Mouse (Mus musculus) intestine, embryonic 14.5 days (tissue): ENCODE data around the gene S1pr4. TPM values are rescaled to one million over a fixed set of nuclear protein-coding genes. Genes with fewer than 3 reads are reported as not detected.

Experiments
- ATAC-seq: fragments of 200-750 bp; cut with Nextera tagmentation; replicated peaks from 2 replicates; pipeline ENCODE4 v1.8.0; 2017; ENCODE audit warnings: low read depth, moderate number of reproducible peaks, moderate TSS enrichment, moderate library complexity; ENCODE audit not compliant: low FRiP score, low TSS enrichment
- DNase-seq: peaks from one replicate; pipeline ENCODE4 v3.0.0-alpha.2; 2018; ENCODE audit warnings: low spot score
- H3K27ac ChIP-seq: fragments of 300-500 bp; sonication (generic); 2 replicates; pipeline ENCODE4 v1.5.1; 2014; ENCODE audit warnings: low read depth, mild to moderate bottlenecking, control low read depth
- H3K27me3 ChIP-seq: fragments of 300-500 bp; sonication (generic); replicated peaks from 2 replicates; pipeline ENCODE4 v1.6.1; 2014; ENCODE audit warnings: low read length, control low read depth; ENCODE audit not compliant: control insufficient read depth, insufficient read depth
- H3K36me3 ChIP-seq: fragments of 300-500 bp; sonication (generic); 2 replicates; pipeline ENCODE4 v1.6.1; 2014; ENCODE audit warnings: low read length, control low read depth; ENCODE audit not compliant: control insufficient read depth, insufficient read depth
- H3K4me1 ChIP-seq: fragments of 300-500 bp; sonication (generic); replicated peaks from 2 replicates; pipeline ENCODE4 v1.6.1; 2014; ENCODE audit warnings: low read length, control low read depth, mixed read lengths; ENCODE audit not compliant: control insufficient read depth, insufficient read depth
- H3K4me2 ChIP-seq: fragments of 300-500 bp; sonication (generic); 2 replicates; pipeline ENCODE4 v1.6.1; 2014; ENCODE audit warnings: low read length
- H3K4me3 ChIP-seq: fragments of 300-500 bp; sonication (generic); 2 replicates; pipeline ENCODE4 v1.5.1; 2014; ENCODE audit warnings: low read depth, low read length, control low read depth, mixed read lengths
- H3K9ac ChIP-seq: fragments of 300-500 bp; sonication (generic); 2 replicates; pipeline ENCODE4 v1.6.1; 2014; ENCODE audit warnings: mild to moderate bottlenecking, low read length
- H3K9me3 ChIP-seq: fragments of 300-500 bp; sonication (generic); 2 replicates; pipeline ENCODE4 v1.6.1; 2016; ENCODE audit warnings: low read length, control low read depth; ENCODE audit not compliant: control insufficient read depth
- WGBS: fragments of 180-500 bp; shearing (Covaris S2); extraction: QIAGEN DNeasy Blood & Tissue Kit; methylation state at CpG from one replicate; pipeline ENCODE4 v1.1.7; 2014; 5-methylcytosine and 5-hydroxymethylcytosine counted together
- polyA plus RNA-seq: library from polyadenylated mRNA; unstranded; fragments of >200 nt; fragmentation: Nextera tagmentation; extraction: Ambion mirVana; gene quantifications from 2 replicates; pipeline ENCODE4 v1.2.1, GENCODE M21; 2014

Gene S1pr4
- polyA plus RNA-seq, 1 experiment from 2014 or later, result 0.53 TPM

DNA sequence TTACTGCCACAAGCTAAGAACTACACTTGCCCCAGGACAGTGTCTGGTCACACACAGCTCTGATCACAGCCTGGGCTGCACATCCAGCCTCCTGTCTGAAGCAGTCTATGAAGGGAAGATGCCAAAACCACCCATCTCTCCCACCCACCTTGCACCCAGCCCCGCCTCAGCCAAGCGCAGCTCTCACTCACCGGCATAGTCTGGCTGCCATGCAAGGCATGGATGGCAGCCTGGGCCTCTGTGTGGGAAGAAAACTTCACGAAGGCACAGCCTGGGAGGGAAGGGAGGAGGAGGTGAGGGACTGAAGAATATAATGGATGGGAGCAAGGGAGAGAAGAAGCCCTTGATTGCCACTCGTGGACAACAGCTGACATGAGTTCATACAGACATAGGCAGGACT lies 30.7 kb downstream of the S1pr4 start:
- 0 out of 2 replicates have a peak, but pooled peaks cover 4% of the 10 kb centered on the region for H3K4me1 ChIP-seq
- no peak overlapping the region for H3K4me3 ChIP-seq
- H3K36me3 ChIP-seq, result no peaks in the 10 kb centered on the region
- no peak overlapping the region for H3K27ac ChIP-seq
- DNase-seq (no peak), ATAC-seq (no peak)
- no peak overlapping the region for H3K4me2 ChIP-seq
- H3K9ac ChIP-seq, result no peak overlapping the region
- peaks cover 65% of the 10 kb centered on the region for H3K27me3 ChIP-seq
- WGBS, result 77% methylated on average over 5 of the region's 5 CpGs
- no peaks in the 10 kb centered on the region for H3K9me3 ChIP-seq

DNA sequence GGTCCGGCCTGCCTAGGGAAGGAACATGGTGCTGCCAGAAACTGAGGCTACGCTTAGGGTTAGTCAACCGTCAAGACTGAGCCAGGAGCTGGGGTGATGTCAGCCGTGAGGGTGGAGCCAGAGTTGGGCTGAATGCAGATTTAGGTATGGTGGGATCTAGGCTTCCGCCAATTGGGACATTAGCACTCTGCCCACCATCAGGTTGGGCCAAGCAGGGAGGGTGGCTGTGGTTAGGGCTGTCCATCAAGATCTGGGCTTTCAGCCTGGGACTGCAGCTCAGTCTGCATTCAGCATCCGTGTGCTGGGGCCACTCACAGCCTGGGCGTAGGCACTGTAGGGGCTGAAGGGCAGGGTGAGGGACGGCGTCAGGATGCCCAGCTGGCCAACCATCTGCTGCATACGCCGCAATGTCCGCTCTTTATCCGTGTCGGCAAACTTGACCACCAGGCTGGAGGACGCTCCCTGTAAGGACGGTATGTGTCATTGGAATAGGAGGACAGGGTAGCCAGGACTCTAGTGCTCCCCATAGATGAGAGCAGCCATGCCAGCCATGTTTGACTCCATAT lies 32.2 kb downstream of the S1pr4 start:
- H3K4me1 ChIP-seq, result 0 out of 2 replicates have a peak, but pooled peaks cover 3% of the 10 kb centered on the region
- peaks cover 65% of the 10 kb centered on the region for H3K27me3 ChIP-seq
- H3K4me3 ChIP-seq, result no peak overlapping the region
- no peak overlapping the region for H3K9ac ChIP-seq
- no peak overlapping the region for H3K4me2 ChIP-seq
- 81% methylated on average over 16 of the region's 16 CpGs for WGBS
- ATAC-seq, result no peak
- no peaks in the 10 kb centered on the region for H3K9me3 ChIP-seq
- no peaks in the 10 kb centered on the region for H3K36me3 ChIP-seq
- no peak overlapping the region for H3K27ac ChIP-seq
- no peak for DNase-seq

DNA sequence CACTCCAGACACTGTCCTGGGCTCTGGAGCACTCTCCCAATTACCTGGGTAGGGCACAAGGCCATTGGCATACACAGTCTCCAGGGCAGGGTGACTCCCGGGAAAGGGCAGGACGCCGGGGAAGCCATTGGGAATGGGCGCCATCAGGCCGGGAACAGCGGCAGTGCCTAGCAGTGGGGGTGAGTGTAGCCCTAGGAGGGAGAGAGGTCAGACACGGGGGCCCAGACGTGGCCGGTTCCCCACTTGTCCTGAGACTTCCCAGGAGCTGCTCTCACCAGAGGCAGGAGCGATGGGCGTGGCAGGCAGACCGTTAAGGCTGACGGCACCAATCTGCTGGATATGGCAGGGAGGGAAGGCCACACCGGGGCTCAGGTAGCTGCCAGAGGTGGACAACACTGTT lies 33.1 kb downstream of the S1pr4 start:
- DNase-seq, result no peak
- H3K27me3 ChIP-seq, result peaks cover 67% of the 10 kb centered on the region
- H3K36me3 ChIP-seq, result no peaks in the 10 kb centered on the region
- no peak overlapping the region for H3K27ac ChIP-seq
- no peak overlapping the region for H3K4me3 ChIP-seq
- no peak overlapping the region for H3K4me2 ChIP-seq
- WGBS, result 55% methylated on average over 14 of the region's 14 CpGs
- 0 out of 2 replicates have a peak, but pooled peaks cover 2% of the 10 kb centered on the region for H3K9me3 ChIP-seq
- ATAC-seq, result no peak
- H3K9ac ChIP-seq, result no peak overlapping the region
- 0 out of 2 replicates have a peak, but pooled peaks cover 3% of the 10 kb centered on the region for H3K4me1 ChIP-seq

DNA sequence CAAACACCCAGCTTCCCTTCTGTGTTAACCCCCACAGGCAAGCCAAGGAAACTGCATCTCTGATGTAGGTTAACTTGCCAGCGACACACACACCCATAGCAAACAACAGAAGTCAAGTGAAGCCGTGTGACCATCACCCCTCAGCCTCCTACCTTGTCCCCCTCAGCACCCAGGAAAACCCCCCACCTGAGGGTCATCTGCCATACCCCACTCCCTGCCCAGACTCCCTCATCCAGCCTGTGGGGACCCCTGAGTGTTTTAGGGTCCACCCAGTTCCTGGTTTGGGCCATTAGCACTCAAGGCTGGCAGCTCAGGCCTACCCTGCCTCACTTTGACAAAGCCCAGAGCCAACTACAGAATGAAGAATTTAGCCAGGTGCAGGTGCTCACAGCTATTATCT lies 33.9 kb downstream of the S1pr4 start:
- Histone ChIP-seq H3K27me3 (peaks cover 72% of the 10 kb centered on the region), H3K4me2 (no peak overlapping the region), H3K36me3 (no peaks in the 10 kb centered on the region), H3K9ac (no peak overlapping the region), H3K9me3 (0 out of 2 replicates have a peak, but pooled peaks cover 2% of the 10 kb centered on the region), H3K4me1 (0 out of 2 replicates have a peak, but pooled peaks cover 3% of the 10 kb centered on the region), H3K27ac (no peak overlapping the region), H3K4me3 (no peak overlapping the region)
- ATAC-seq (no peak), DNase-seq (no peak)
- WGBS, result 73% methylated on average over 2 of the region's 2 CpGs

DNA sequence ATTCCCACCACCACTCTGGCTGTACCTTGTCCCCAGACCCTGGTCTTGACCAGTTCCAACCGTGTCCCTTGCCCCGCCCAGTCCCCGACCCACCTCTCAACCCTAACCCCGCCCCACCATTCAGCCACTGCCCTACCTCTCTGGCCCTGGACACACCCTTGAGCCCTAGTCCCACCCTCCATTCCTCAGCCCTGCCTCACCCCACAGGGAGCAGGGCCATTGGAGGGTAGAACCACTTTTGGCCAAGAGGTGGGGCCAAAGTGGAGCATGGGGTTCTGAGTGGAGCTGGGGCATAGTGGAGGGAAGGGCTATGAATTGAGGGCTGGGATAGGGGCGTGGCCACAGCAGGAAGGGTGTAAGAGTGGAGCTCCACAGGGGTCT lies 34.7 kb downstream of the S1pr4 start:
- Histone ChIP-seq H3K4me3 (no peak overlapping the region), H3K4me1 (0 out of 2 replicates have a peak, but pooled peaks cover 3% of the 10 kb centered on the region), H3K36me3 (no peaks in the 10 kb centered on the region), H3K27ac (no peak overlapping the region), H3K27me3 (peaks cover 77% of the 10 kb centered on the region), H3K9ac (no peak overlapping the region), H3K4me2 (no peak overlapping the region), H3K9me3 (0 out of 2 replicates have a peak, but pooled peaks cover 2% of the 10 kb centered on the region)
- ATAC-seq (peak; percentile 56), DNase-seq (no peak)
- WGBS, result 4% methylated on average over 5 of the region's 5 CpGs

DNA sequence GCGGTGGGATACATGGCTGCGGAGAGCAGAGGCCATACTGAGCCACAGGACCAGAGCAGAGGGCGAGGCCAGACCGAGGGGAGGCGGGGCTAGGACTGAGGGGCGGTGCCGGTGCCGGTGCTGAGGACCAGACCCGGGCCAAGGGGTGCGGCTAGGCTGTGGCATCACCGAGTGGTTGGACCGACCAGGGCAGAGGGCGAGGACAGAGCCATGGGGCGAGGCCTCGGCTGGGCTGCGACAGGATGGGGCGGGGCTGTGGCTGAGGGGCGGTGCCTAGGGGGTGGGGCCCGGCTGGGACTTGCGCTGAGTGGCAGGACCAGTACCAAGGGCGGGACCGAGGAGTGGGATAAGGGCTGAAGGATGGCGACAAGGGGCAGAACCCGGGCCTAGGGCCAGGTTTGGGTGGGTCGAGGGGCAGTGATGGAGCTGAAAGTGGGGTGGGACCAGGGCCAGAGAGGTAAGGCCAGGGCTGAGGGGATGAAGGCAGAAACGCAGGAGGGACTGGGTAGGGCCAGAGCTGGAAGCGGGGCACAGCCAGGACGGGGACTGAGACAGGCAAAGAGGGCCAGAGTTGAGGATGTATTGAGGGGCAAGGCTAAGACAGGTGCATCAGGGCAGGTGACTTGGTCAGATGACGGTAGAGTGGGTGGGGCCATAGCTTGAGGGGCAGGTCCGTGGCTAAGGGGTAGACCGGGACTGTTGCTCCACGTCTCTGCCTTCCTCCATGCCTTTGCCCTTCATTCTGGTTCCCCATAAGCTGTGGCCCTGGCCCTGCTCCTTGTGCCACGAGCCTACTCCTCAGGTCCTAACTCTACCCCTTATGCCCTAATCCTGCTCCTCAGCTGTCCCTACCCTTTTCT lies 35.3 kb downstream of the S1pr4 start:
- no peak overlapping the region for H3K27ac ChIP-seq

DNA sequence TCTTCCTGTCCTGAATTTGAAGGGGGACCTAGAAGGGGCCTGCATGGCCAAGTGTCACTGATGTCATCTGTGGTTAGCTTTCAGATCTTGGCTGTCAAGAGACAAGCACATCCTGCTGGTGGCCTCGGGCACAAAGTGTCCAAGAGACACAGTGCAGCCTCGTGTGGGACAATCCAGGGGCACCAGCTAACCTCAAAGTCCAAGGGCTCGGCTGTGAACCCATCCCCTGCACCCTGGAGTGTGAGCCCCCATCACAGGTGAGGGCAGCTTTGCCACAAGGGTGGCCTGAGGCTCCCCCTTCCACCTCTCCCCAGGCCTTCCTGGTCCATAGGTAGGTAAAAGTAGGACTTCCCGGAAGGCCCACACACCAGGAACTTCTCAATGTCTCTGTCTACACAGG lies 36.4 kb downstream of the S1pr4 start:
- H3K9me3 ChIP-seq, result 0 out of 2 replicates have a peak, but pooled peaks cover 2% of the 10 kb centered on the region
- ATAC-seq, result no peak
- H3K4me2 ChIP-seq, result no peak overlapping the region
- 0 out of 2 replicates have a peak, but pooled peaks cover 3% of the 10 kb centered on the region for H3K4me1 ChIP-seq
- no peak overlapping the region for H3K9ac ChIP-seq
- H3K27me3 ChIP-seq, result peaks cover 83% of the 10 kb centered on the region
- 65% methylated on average over 4 of the region's 4 CpGs for WGBS
- H3K4me3 ChIP-seq, result no peak overlapping the region
- no peak for DNase-seq
- no peak overlapping the region for H3K27ac ChIP-seq
- H3K36me3 ChIP-seq, result no peaks in the 10 kb centered on the region

More for the DNA sequence above, 35.3 kb downstream of the S1pr4 start:
- H3K27me3 ChIP-seq, result peaks cover 80% of the 10 kb centered on the region
- ATAC-seq (peak; percentile 83), DNase-seq (peak; percentile 86)
- under 1% methylated on average over 32 of the region's 33 CpGs for WGBS
- H3K4me1 ChIP-seq, result 0 out of 2 replicates have a peak, but pooled peaks cover 3% of the 10 kb centered on the region
- H3K9me3 ChIP-seq, result 0 out of 2 replicates have a peak, but pooled peaks cover 2% of the 10 kb centered on the region
- peak overlapping the region; percentile 47 for H3K4me2 ChIP-seq
- H3K9ac ChIP-seq, result no peak overlapping the region
- peak overlapping the region; percentile 29 for H3K4me3 ChIP-seq
- no peaks in the 10 kb centered on the region for H3K36me3 ChIP-seq

DNA sequence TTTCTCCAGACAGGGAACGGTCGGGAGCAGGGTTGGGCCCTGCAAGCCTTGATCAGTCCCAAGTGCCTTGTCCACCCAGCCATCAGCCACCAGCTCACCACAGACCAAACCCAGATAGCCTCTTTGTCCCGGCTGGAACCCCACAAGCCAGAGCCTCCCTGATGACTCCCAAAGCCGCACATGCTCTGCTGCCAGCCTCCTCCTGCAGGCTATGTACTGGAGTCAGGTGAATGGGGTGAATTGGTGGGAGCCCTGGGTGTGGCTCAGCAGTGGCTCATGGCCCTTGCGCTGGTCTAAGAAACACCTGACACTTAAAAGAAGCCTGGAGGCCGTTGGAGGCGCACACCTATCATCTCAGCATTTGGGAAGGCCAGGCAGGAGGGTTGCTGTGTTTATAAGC lies 37.0 kb downstream of the S1pr4 start:
- H3K27me3 ChIP-seq, result peaks cover 88% of the 10 kb centered on the region
- H3K4me2 ChIP-seq, result no peak overlapping the region
- H3K4me1 ChIP-seq, result 0 out of 2 replicates have a peak, but pooled peaks cover 3% of the 10 kb centered on the region
- 74% methylated on average over 7 of the region's 7 CpGs for WGBS
- H3K9ac ChIP-seq, result no peak overlapping the region
- H3K36me3 ChIP-seq, result no peaks in the 10 kb centered on the region
- DNase-seq (no peak), ATAC-seq (no peak)
- H3K27ac ChIP-seq, result no peak overlapping the region
- 0 out of 2 replicates have a peak, but pooled peaks cover 2% of the 10 kb centered on the region for H3K9me3 ChIP-seq
- H3K4me3 ChIP-seq, result no peak overlapping the region
